Mouse (Mus musculus) kidney, adult 2 months (tissue): Measurements from ENCODE around the gene Tsga10ip. TPM values are rescaled to one million over a fixed set of nuclear protein-coding genes. Genes with fewer than 3 reads are reported as not detected.

Source experiments
- DNase-seq: peaks from one replicate; pipeline ENCODE4 v3.0.0; 2021
- H3K27ac ChIP-seq: fragments of 200-500 bp; 2 replicates; pipeline ENCODE4 v1.5.1; 2012; ENCODE audit warnings: low read depth, low read length, control low read depth, inconsistent platforms; ENCODE audit not compliant: insufficient read depth
- H3K27me3 ChIP-seq: fragments of 200-500 bp; replicated peaks from 2 replicates; pipeline ENCODE4 v1.6.1; 2012; ENCODE audit warnings: mild to moderate bottlenecking, moderate library complexity, low read length, inconsistent platforms; ENCODE audit not compliant: control insufficient read depth, insufficient read depth
- H3K36me3 ChIP-seq: fragments of 200-500 bp; 2 replicates; pipeline ENCODE4 v1.6.1; 2012; ENCODE audit warnings: mild to moderate bottlenecking, moderate library complexity, low read length, inconsistent platforms; ENCODE audit not compliant: control insufficient read depth, insufficient read depth
- H3K4me1 ChIP-seq: fragments of 200-500 bp; 2 replicates; pipeline ENCODE4 v1.6.1; 2011; ENCODE audit warnings: low read length; ENCODE audit not compliant: control insufficient read depth, insufficient read depth
- H3K4me3 ChIP-seq: fragments of 200-500 bp; 2 replicates; pipeline ENCODE4 v1.5.1; 2011; ENCODE audit warnings: mild to moderate bottlenecking, low read depth, low read length, control low read depth; ENCODE audit not compliant: insufficient read depth
- CTCF ChIP-seq: fragments of 200-500 bp; conservative IDR thresholded peaks from 2 replicates; pipeline ENCODE4 v1.5.1; 2011; ENCODE audit warnings: low read depth, mild to moderate bottlenecking, control low read depth, low read length, moderate library complexity, mixed read lengths; ENCODE audit not compliant: insufficient read depth, insufficient read length
- POLR2A ChIP-seq: fragments of 200-500 bp; IDR thresholded peaks from one replicate; pipeline ENCODE4 v1.6.1; 2011; ENCODE audit warnings: low read depth, low read length, control low read depth
- WGBS: fragments of 180-500 bp; shearing (Covaris S2); methylation state at CpG from one replicate; pipeline ENCODE4 v1.1.7; 2018; 5-methylcytosine and 5-hydroxymethylcytosine counted together
- polyA plus RNA-seq: library from polyadenylated mRNA; depleted of rRNA; stranded (reverse); fragments of >200 nt; gene quantifications from 2 replicates; pipeline ENCODE4 v1.2.3, GENCODE M21; 2012

The Tsga10ip gene
- polyA plus RNA-seq, 1 experiment: 0.06 TPM

- peak within 1 kb of the TSS; percentile 94 for H3K4me3 ChIP-seq
- 2% methylated on average over 43 of the region's 43 CpGs for WGBS
- TF ChIP-seq POLR2A (peak; percentile 94), CTCF (no peak)
These were observed 13.6 kb downstream of the Tsga10ip start, which contains the start of gene Sart1 for GRCm38 (mm10) chr19:5388588-5389242. Sart1 (minus strand) TSS chr19:5388703.

GRCm38 (mm10) chr19:5388011-5388441 is 14.3 kb downstream of the Tsga10ip start:
- Histone ChIP-seq H3K4me1 (peaks cover 11% of the 10 kb centered on the region; the same call in 1 of the 2 replicates), H3K36me3 (peaks cover 3% of the 10 kb centered on the region; the same call in 1 of the 2 replicates), H3K27me3 (no peaks in the 10 kb centered on the region), H3K27ac (peak overlapping the region; percentile 75), H3K4me3 (peak overlapping the region; percentile 92)
- WGBS: under 1% methylated on average over 43 of the region's 43 CpGs
- DNase-seq: peak; percentile 36
- no peak for TF ChIP-seq CTCF
- TF ChIP-seq POLR2A: no peak

More at GRCm38 (mm10) chr19:5388588-5389242, 13.6 kb downstream of the Tsga10ip start, which contains the start of gene Sart1:
- H3K27me3 ChIP-seq: no peaks in the 10 kb centered on the region
- DNase-seq: peak; percentile 98
- peaks cover 11% of the 10 kb centered on the region; the same call in 1 of the 2 replicates for H3K4me1 ChIP-seq
- H3K36me3 ChIP-seq: peaks cover 3% of the 10 kb centered on the region; the same call in 1 of the 2 replicates
- H3K27ac ChIP-seq: peak within 1 kb of the TSS; percentile 90

GRCm38 (mm10) chr19:5384715-5385114 is 17.6 kb downstream of the Tsga10ip start:
- H3K4me3 ChIP-seq: no peak overlapping the region
- no peaks in the 10 kb centered on the region for H3K27me3 ChIP-seq
- DNase-seq: no peak
- TF ChIP-seq CTCF: no peak
- TF ChIP-seq POLR2A: no peak
- WGBS: 91% methylated on average over 8 of the region's 8 CpGs
- H3K4me1 ChIP-seq: peaks cover 11% of the 10 kb centered on the region; the same call in 1 of the 2 replicates
- H3K27ac ChIP-seq: no peak overlapping the region
- H3K36me3 ChIP-seq: peaks cover 14% of the 10 kb centered on the region

GRCm38 (mm10) chr19:5383326-5383725 is 19.0 kb downstream of the Tsga10ip start:
- Histone ChIP-seq H3K4me1 (peaks cover 11% of the 10 kb centered on the region; the same call in 1 of the 2 replicates), H3K4me3 (no peak overlapping the region), H3K36me3 (peaks cover 14% of the 10 kb centered on the region), H3K27me3 (no peaks in the 10 kb centered on the region), H3K27ac (no peak overlapping the region)
- 93% methylated on average over 12 of the region's 12 CpGs for WGBS
- TF ChIP-seq CTCF: no peak
- no peak for DNase-seq

GRCm38 (mm10) chr19:5377446-5377845 is 24.9 kb downstream of the Tsga10ip start:
- no peak overlapping the region for H3K4me3 ChIP-seq
- no peaks in the 10 kb centered on the region for H3K27me3 ChIP-seq
- 91% methylated on average over 1 of the region's 1 CpGs for WGBS
- H3K27ac ChIP-seq: no peak overlapping the region
- no peaks in the 10 kb centered on the region for H3K4me1 ChIP-seq
- H3K36me3 ChIP-seq: peaks cover 9% of the 10 kb centered on the region
- DNase-seq: no peak
- no peak for TF ChIP-seq POLR2A

- no peak overlapping the region for H3K4me3 ChIP-seq
- H3K4me1 ChIP-seq: no peaks in the 10 kb centered on the region
- H3K36me3 ChIP-seq: peaks cover 1% of the 10 kb centered on the region; the same call in 1 of the 2 replicates
- DNase-seq: peak; percentile 23
- no peaks in the 10 kb centered on the region for H3K27me3 ChIP-seq
- 54% methylated on average over 4 of the region's 4 CpGs for WGBS
- no peak overlapping the region for H3K27ac ChIP-seq
- TF ChIP-seq CTCF (no peak), POLR2A (no peak)
These were observed 27.6 kb downstream of the Tsga10ip start for GRCm38 (mm10) chr19:5374748-5375147.

GRCm38 (mm10) chr19:5374177-5374576 is 28.1 kb downstream of the Tsga10ip start:
- Histone ChIP-seq H3K27me3 (no peaks in the 10 kb centered on the region), H3K4me3 (no peak overlapping the region), H3K27ac (no peak overlapping the region), H3K36me3 (peaks cover 1% of the 10 kb centered on the region; the same call in 1 of the 2 replicates), H3K4me1 (no peaks in the 10 kb centered on the region)
- 90% methylated on average over 4 of the region's 4 CpGs for WGBS
- TF ChIP-seq POLR2A (no peak), CTCF (no peak)
- DNase-seq: no peak
